Mouse (Mus musculus) midbrain, embryonic 10.5 days (tissue): ENCODE data around the gene Micu1. TPM values are rescaled to one million over a fixed set of nuclear protein-coding genes. Genes with fewer than 3 reads are reported as not detected.

ENCODE experiments used
- DNase-seq: peaks from one replicate; pipeline ENCODE4 v3.0.0-alpha.2; 2017; ENCODE audit warnings: low spot score
- H3K27ac ChIP-seq: fragments of 300-500 bp; sonication (generic); replicated peaks from 2 replicates; pipeline ENCODE4 v1.5.1; 2016; ENCODE audit warnings: mild to moderate bottlenecking
- H3K27me3 ChIP-seq: fragments of 300-500 bp; sonication (generic); 2 replicates; pipeline ENCODE4 v1.6.1; 2016; ENCODE audit warnings: low read depth, mild to moderate bottlenecking; ENCODE audit not compliant: poor library complexity, severe bottlenecking
- H3K36me3 ChIP-seq: fragments of 300-500 bp; sonication (generic); 2 replicates; pipeline ENCODE4 v1.6.1; 2016; ENCODE audit warnings: mild to moderate bottlenecking, moderate library complexity
- H3K4me1 ChIP-seq: fragments of 300-500 bp; sonication (generic); 2 replicates; pipeline ENCODE4 v1.6.1; 2016
- H3K4me3 ChIP-seq: fragments of 300-500 bp; sonication (generic); 2 replicates; pipeline ENCODE4 v1.5.1; 2016; ENCODE audit warnings: mild to moderate bottlenecking, moderate library complexity
- H3K9me3 ChIP-seq: fragments of 300-500 bp; sonication (generic); replicated peaks from 2 replicates; pipeline ENCODE4 v1.6.1; 2016; ENCODE audit warnings: mild to moderate bottlenecking
- WGBS: fragments of 180-500 bp; shearing (Covaris S2); methylation state at CpG from one replicate; pipeline ENCODE4 v1.1.7; 2016; 5-methylcytosine and 5-hydroxymethylcytosine counted together
- polyA plus RNA-seq: library from polyadenylated mRNA; unstranded; fragments of >200 nt; fragmentation: Nextera tagmentation; extraction: Ambion mirVana; gene quantifications from 2 replicates; pipeline ENCODE4 v1.2.1, GENCODE M21; 2016

The Micu1 gene
- polyA plus RNA-seq, 1 experiment from 2014 or later = 58.1 TPM

DNA sequence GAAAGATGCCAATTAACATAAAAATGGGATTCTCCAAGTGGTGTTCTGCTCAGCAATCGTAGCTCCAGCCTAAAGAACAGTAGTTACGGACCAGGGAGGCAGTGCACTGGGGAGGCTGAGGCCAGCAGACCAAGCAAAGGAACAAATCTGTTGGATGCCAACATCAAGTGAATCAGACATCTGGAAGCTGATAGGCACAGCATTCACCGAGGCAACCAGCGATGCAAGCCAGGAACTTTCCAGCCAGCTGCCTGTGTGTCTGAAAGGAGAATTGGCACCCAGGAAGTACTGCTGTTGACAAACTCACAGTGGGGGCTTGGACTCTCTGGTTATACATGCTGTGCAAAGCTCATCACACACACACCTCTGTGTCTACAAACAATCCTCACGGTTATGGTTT is 84.0 kb downstream of the Micu1 start:
- Histone ChIP-seq H3K4me1 (peaks cover 34% of the 10 kb centered on the region), H3K9me3 (no peaks in the 10 kb centered on the region), H3K36me3 (peaks cover 21% of the 10 kb centered on the region), H3K27me3 (no peaks in the 10 kb centered on the region), H3K4me3 (no peak overlapping the region), H3K27ac (0 out of 2 replicates have a peak overlapping the region, but pooled peaks have one; percentile 38)
- 56% methylated on average over 5 of the region's 5 CpGs for WGBS
- no peak for DNase-seq

DNA sequence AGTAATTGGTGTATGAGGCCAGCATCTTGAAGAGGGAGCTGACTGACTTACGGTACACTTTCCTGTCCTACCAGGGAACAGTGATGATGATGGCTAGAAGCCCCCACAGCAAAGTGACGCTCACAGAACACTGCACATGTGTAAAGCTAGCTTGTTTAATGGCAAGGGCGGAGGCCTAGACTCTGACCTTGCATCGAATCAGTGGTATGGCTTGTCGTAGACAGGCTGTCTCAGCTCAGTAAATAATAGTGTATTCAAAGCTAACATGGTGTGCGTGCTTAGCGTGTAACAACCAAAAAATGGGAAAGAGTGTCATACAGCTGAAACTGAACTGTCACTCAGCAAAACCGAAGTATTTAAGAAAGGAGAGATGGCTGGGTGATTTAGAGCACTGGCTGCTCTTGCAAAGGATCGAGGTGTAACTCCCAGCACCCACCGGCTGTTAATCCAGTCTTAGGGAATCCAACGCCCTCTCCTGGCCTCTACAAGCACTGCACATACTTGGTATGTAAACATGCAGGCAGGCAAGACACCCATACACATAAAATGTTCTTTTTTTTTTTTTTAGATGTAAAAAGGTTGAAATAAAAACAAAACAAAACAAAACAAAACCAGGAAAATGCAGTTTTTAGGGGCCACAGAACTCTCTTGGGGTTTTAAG is 85.0 kb downstream of the Micu1 start:
- H3K9me3 ChIP-seq = no peaks in the 10 kb centered on the region
- WGBS = 83% methylated on average over 11 of the region's 11 CpGs

DNA sequence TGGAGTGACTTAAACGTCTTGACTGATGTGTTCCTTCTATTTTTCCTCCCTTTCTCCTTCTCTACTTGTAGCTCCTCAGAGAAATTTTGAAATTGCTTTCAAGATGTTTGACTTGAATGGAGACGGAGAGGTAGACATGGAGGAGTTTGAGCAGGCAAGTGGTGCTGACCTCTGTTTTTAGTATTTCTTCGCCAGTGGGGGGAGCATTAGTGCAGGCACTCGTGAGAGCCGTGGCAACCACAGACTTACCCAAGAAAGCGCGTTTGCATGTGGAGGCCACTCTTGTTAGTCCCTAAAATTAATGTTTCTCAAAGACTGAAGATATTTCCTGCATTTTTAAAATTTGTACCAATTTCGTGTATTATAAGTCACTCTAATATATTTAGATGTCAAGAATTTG is 85.6 kb downstream of the Micu1 start:
- WGBS = 76% methylated on average over 8 of the region's 8 CpGs
- H3K27ac ChIP-seq = no peak overlapping the region
- no peak for DNase-seq
- H3K27me3 ChIP-seq = no peaks in the 10 kb centered on the region
- peaks cover 24% of the 10 kb centered on the region for H3K36me3 ChIP-seq
- H3K4me1 ChIP-seq = peaks cover 28% of the 10 kb centered on the region
- no peaks in the 10 kb centered on the region for H3K9me3 ChIP-seq
- no peak overlapping the region for H3K4me3 ChIP-seq

More for the DNA sequence above, 85.0 kb downstream of the Micu1 start:
- H3K4me1 ChIP-seq = peaks cover 28% of the 10 kb centered on the region
- H3K36me3 ChIP-seq = peaks cover 22% of the 10 kb centered on the region
- no peaks in the 10 kb centered on the region for H3K27me3 ChIP-seq
- no peak for DNase-seq
- H3K4me3 ChIP-seq = no peak overlapping the region
- no peak overlapping the region for H3K27ac ChIP-seq

DNA sequence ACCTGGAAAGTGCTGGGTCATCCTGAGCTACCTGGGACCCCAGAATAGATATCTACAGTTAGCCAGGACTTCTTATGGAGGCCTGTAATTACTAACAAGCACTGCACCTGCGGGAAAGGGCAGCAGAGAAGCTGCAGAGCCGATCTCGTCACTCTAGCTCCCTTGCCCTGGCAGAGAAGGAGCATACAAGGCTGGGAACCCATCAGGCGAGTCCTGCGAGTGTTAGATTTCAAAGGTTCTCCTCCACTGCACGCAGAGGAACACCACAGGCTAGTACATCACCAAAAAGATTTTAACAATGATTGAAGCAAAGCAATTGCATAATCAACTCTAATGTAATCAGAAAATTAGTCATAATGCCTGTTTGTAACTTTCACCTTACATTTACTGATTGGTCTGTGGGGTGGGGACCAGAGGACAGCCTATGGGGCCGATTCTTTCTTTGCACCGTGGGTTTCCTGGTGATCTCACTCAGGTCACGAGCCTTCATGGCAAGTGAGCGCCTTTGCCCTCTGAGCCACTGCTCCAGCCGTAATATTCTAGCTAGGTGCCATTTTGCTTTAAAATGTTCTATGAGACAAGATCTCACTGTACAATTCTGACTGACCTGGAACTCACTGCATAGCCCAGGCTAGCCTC is 88.1 kb downstream of the Micu1 start:
- Histone ChIP-seq H3K9me3 (no peaks in the 10 kb centered on the region), H3K27me3 (no peaks in the 10 kb centered on the region), H3K4me1 (peaks cover 14% of the 10 kb centered on the region), H3K36me3 (peaks cover 24% of the 10 kb centered on the region), H3K4me3 (no peak overlapping the region), H3K27ac (no peak overlapping the region)
- no peak for DNase-seq
- 84% methylated on average over 11 of the region's 11 CpGs for WGBS

DNA sequence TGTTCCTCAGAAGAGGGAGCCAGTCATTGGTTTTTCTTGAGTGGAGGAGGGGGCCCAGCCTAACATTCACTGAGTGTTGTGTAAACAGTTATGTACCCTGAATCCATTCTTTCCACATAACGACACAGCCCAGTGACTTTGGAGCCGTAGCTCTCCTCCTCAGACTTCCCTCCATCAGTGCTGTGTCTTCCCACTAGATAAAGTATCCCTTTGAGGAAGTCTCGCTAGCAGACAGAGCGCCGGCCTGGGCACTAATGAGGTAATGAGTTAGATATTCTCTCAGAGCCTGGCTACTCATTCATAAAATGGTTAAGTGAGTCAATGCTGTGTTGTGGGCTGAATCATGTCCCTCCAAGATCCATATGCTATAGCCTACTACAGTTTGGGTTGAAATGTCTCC is 89.6 kb downstream of the Micu1 start:
- Histone ChIP-seq H3K27ac (no peak overlapping the region), H3K9me3 (no peaks in the 10 kb centered on the region), H3K27me3 (no peaks in the 10 kb centered on the region), H3K4me1 (peaks cover 3% of the 10 kb centered on the region; the same call in 1 of the 2 replicates), H3K4me3 (no peak overlapping the region), H3K36me3 (peaks cover 29% of the 10 kb centered on the region)
- WGBS = 85% methylated on average over 5 of the region's 5 CpGs
- no peak for DNase-seq

DNA sequence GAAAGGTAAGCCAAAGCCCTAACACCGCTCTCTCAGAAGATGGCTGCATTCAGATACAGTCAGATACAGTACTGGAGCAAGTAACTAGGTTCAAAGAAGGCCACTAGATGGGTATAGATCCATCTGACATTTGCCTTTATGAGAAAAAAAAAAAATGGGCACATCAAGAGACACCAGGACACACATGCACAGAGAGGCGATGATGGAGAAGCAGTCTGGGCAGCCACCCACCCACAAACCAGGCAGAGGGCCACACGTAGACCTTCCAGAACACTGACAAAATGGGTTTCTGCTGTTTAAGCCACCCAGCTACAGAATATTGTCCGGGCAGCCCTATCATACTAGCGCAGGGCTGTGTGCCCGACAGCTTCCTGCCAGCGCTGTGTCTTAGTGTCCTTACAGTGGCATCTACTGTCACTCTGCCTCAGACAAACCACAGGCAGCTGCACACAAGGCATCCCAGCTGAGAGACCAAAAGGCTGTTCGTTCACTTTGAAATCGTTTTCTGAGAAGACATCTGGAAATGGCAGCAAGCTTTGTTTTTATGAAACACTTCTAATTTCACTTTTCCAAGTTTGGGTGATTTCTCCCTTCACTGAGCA is 90.4 kb downstream of the Micu1 start:
- Histone ChIP-seq H3K36me3 (peaks cover 29% of the 10 kb centered on the region), H3K4me1 (no peaks in the 10 kb centered on the region; the same call in 1 of the 2 replicates), H3K27ac (no peak overlapping the region), H3K9me3 (no peaks in the 10 kb centered on the region), H3K27me3 (no peaks in the 10 kb centered on the region), H3K4me3 (no peak overlapping the region)
- no peak for DNase-seq
- 95% methylated on average over 9 of the region's 9 CpGs for WGBS

DNA sequence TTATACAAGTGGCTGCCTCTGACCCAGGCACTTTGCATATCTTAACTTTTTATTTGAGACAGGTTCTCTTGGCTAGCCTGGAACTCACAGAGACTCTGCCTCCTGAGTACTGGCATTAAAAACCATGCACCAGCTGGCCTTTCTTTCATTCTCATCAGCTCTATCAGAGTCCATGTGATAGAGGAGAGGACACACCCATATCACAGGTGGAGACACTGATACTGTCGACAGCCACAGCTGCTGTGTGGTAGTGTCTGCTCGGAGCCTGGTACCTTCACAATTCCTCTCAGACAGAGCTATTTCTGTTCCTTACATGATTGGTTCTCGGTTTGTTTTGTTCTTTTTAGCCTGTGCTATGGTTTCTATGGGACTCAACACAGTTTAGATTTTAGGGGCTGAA is 91.2 kb downstream of the Micu1 start:
- no peak overlapping the region for H3K27ac ChIP-seq
- H3K27me3 ChIP-seq = no peaks in the 10 kb centered on the region
- H3K4me1 ChIP-seq = peaks cover 6% of the 10 kb centered on the region
- H3K9me3 ChIP-seq = no peaks in the 10 kb centered on the region
- no peak for DNase-seq
- H3K4me3 ChIP-seq = no peak overlapping the region
- WGBS = 81% methylated on average over 3 of the region's 3 CpGs
- peaks cover 28% of the 10 kb centered on the region for H3K36me3 ChIP-seq

DNA sequence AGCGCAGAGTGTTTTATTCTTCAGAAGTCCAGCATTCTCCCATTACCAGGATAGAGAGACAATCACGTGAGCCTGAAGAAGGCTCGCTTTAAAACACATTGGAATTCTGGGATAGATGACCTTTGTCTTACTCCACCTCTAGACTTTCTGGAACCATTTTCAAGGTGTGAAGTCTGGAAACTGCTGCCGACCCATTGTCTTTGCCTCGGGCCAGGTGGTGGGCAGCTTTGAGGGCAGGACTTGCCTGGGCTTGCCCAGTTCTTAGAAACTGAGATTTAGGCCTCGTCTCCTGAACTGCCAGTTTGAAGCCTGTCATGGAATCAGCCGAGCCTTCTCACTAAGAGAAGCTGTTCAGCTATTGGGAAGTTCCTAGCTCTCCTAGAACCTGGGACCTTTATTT is 92.8 kb downstream of the Micu1 start:
- no peak for DNase-seq
- WGBS = 92% methylated on average over 7 of the region's 7 CpGs
- Histone ChIP-seq H3K4me3 (no peak overlapping the region), H3K36me3 (peaks cover 15% of the 10 kb centered on the region), H3K27me3 (no peaks in the 10 kb centered on the region), H3K9me3 (no peaks in the 10 kb centered on the region), H3K4me1 (peaks cover 22% of the 10 kb centered on the region), H3K27ac (no peak overlapping the region)

DNA sequence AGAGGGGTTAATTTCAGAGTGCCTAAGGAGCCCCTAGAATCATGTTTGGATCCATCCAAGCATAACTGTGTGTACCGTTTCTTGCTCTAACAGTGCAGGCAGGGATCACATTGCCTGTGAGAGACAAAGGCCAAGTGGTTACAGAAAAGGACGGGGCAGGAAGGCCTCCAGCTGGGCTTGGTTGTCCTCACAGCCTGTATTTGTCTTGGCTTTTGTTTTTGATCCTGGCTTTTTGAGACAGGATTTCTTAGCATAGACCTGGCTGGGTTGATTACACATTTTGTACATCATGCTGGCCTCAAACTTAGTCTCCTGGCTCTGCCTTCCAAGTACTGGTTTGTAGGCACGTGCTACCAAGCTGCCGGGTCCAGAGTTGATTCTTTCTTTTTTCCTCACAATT is 93.6 kb downstream of the Micu1 start:
- no peak overlapping the region for H3K4me3 ChIP-seq
- no peak overlapping the region for H3K27ac ChIP-seq
- H3K27me3 ChIP-seq = no peaks in the 10 kb centered on the region
- 50% methylated on average over 4 of the region's 4 CpGs for WGBS
- no peak for DNase-seq
- peaks cover 30% of the 10 kb centered on the region for H3K4me1 ChIP-seq
- H3K36me3 ChIP-seq = peaks cover 8% of the 10 kb centered on the region; the same call in 1 of the 2 replicates
- no peaks in the 10 kb centered on the region for H3K9me3 ChIP-seq

DNA sequence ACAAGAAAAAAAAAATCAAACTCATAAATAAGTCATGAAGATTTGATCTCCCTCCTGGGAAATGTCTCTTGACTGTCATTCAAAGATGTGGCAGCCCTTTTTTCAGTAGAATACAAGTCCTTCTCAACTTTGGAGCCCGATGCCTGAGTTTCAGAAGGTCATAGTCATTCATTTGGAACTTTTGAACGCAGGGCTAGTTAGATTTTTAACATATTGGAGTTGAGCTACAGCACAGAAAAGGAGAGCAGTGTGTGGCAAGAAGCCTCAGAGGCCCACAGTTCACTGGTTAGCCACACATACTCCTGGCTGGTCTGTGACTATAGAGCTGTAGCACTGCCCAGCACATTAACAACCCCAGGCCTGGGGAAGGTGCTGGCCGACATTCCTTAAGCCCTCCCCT is 96.1 kb downstream of the Micu1 start:
- no peak for DNase-seq
- H3K27ac ChIP-seq = 0 out of 2 replicates have a peak overlapping the region, but pooled peaks have one; percentile 20
- 79% methylated on average over 3 of the region's 3 CpGs for WGBS

DNA sequence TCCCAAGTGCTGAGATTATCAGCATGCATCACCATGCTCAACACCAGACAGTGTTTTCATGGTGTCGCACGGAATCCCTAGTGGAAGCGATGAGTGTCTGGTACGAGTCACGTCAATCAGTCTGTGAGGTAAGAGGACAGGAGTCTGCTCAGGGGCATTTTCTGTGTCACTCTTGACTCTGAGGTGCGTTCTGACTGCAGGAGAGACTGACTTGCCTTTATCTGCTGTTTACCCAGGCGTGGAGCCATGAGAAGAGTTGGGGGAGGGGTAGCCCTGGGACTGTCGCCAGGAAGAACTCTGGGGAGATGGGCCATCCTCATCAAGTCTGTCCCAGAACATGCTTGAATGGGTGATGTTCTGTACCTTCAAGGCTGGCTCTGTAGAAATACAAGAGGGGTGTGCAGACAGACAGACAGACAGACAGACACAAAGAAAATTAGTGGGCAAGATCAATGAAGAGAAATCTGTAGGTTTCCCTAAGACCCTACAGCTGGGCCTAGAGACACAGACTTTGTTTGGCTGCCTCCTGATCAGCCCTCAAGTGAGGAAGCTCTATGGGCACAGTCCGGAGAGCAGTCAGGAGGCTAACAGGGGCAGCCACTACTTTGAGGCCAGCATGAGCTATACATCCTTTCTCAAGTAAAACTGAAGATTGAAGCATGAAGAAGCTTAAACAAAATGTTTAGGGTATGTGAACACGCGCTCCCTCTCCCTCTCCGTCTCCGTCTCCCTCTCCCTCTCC is 97.2 kb downstream of the Micu1 start:
- no peak for DNase-seq
- Histone ChIP-seq H3K4me3 (no peak overlapping the region), H3K27me3 (no peaks in the 10 kb centered on the region), H3K27ac (peak overlapping the region; percentile 70), H3K4me1 (peaks cover 30% of the 10 kb centered on the region), H3K36me3 (0 out of 2 replicates have a peak, but pooled peaks cover 5% of the 10 kb centered on the region), H3K9me3 (no peaks in the 10 kb centered on the region)
- 66% methylated on average over 13 of the region's 13 CpGs for WGBS

More for the DNA sequence above, 96.1 kb downstream of the Micu1 start:
- H3K9me3 ChIP-seq = no peaks in the 10 kb centered on the region
- H3K27me3 ChIP-seq = no peaks in the 10 kb centered on the region
- H3K4me1 ChIP-seq = peaks cover 30% of the 10 kb centered on the region
- H3K36me3 ChIP-seq = 0 out of 2 replicates have a peak, but pooled peaks cover 5% of the 10 kb centered on the region
- no peak overlapping the region for H3K4me3 ChIP-seq

DNA sequence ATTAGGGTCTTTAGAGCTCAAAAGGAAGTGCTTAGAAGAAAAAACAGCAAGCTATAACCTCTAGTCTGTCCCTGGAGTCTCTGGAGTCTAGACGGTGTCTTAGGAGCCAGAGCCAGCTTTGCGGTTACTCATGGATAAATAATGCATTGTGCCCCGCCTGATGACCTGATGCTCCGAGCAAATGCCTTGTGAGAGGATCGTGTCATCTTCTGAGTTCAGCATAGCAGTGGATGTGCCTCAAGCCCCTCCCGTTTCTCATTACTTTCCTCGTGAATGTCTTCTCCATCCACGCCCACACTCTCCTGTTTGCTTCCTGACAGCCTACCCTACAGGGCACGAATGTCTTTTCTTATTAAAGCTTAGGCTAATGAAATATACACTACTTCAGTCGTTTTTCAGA is 97.9 kb downstream of the Micu1 start:
- Histone ChIP-seq H3K9me3 (no peaks in the 10 kb centered on the region), H3K27me3 (no peaks in the 10 kb centered on the region), H3K27ac (peak overlapping the region; percentile 70), H3K4me3 (no peak overlapping the region), H3K4me1 (peaks cover 30% of the 10 kb centered on the region), H3K36me3 (peaks cover 9% of the 10 kb centered on the region; the same call in 1 of the 2 replicates)
- no peak for DNase-seq
- WGBS = 39% methylated on average over 10 of the region's 10 CpGs
